ENCODE assay signal across 17 mouse cellular contexts in the genomic region with DNA sequence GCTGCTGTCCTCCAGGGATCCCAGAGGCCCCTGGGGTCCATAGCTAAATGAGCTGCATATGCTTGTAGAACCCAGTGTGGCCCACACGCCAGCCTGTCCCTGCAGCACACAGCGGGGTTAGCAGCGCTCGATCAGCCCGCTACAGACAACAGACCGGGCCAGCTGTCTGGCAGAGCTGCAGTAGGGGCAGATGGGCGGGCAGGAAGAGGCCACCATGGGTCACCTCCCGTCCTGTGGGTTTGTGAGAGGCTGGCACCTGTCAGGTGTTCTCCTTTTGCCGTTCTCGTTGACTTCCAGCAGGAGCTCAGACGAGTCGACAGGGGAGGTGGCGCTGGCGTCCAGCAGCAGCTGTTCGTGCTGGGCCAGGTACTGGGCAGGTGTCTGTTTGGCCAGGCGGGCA. TPM values are rescaled to one million over a fixed set of nuclear protein-coding genes. Genes with fewer than 3 reads are reported as not detected.
DNase-seq lines count a peak whose midpoint lies in the region; ATAC-seq and TF ChIP-seq lines count a peak whose summit lies in the region.
"Had no signal": no experiment of that assay in that cellular context is flagged by ENCODE, and none has a peak within 500 bp of the region (broad histone marks: within the 10 kb centered on the region; RNA-seq: fewer than 3 reads in every experiment).

No protein-coding gene starts in this region.

- peaks cover 15% of the 10 kb centered on the region for H3K27me3 ChIP-seq in myocyte (ENCODE audit: control insufficient read depth, insufficient read depth, insufficient read length)
- H3K27me3 ChIP-seq in kidney, embryonic 14.5 days (ENCODE audit: control insufficient read depth, insufficient read depth, low read length): no peaks in the 10 kb centered on the region
- H3K27me3 ChIP-seq: embryonic facial prominence, embryonic 15.5 days had no signal

- peak overlapping the region; percentile 32 for H3K4me2 ChIP-seq in myocyte (ENCODE audit: low read depth)
- no peak overlapping the region for H3K4me2 ChIP-seq in kidney, embryonic 14.5 days (replicated peaks; ENCODE audit: low read depth, low read length)
- H3K4me2 ChIP-seq: heart, embryonic 11.5 days; liver, embryonic 11.5 days had no signal

- 0 out of 2 replicates have a peak, but pooled peaks have one; percentile 21 for ATAC-seq in cerebellum, adult (ENCODE audit: insufficient number of reproducible peaks, low FRiP score, low TSS enrichment)
- no peak for ATAC-seq in CD4-positive, CD25-positive, alpha-beta regulatory T cell, adult 4 months
- no peak for ATAC-seq in kidney, embryonic 14.5 days (ENCODE audit: low FRiP score, low TSS enrichment)
- ATAC-seq: Patski had no signal

- peak; percentile 19 to 27 for DNase-seq in kidney, postnatal 36 days
- DNase-seq in kidney, postnatal 10 days: no peak
- peak; percentile 72 to 77 for DNase-seq in cerebellum, postnatal 14 days
- DNase-seq in spleen, postnatal 14 days (ENCODE audit: low spot score in 2 of 2): no peak
- DNase-seq: adrenal gland, adult 2 months; kidney, postnatal 25 days; lung, postnatal 36 days; right cerebral cortex, adult 18-20 months; thymus, postnatal 4 days had no signal

- peak; percentile 29 for TF ChIP-seq POLR2A in myocyte (IDR thresholded peaks at IDR 0.05; ENCODE audit: insufficient read length, low read depth)

- peaks cover 29% of the 10 kb centered on the region for H3K4me1 ChIP-seq in kidney, embryonic 14.5 days (ENCODE audit: control insufficient read depth, insufficient read depth, low read length)

- no peaks in the 10 kb centered on the region for H3K9me3 ChIP-seq in kidney, embryonic 14.5 days (ENCODE audit: control insufficient read depth, low read length)
- H3K9me3 ChIP-seq: embryonic facial prominence, embryonic 15.5 days had no signal

- no peak overlapping the region for H3ac ChIP-seq in myocyte (ENCODE audit: control insufficient read depth, insufficient read length)

- H3K79me2 ChIP-seq in myocyte (ENCODE audit: control insufficient read depth, insufficient read depth): no peaks in the 10 kb centered on the region

- H3K4me3 ChIP-seq in myocyte: no peak overlapping the region
- H3K4me3 ChIP-seq in kidney, embryonic 14.5 days (ENCODE audit: low read length): no peak overlapping the region
- H3K4me3 ChIP-seq: embryonic facial prominence, embryonic 15.5 days had no signal

- H3K9ac ChIP-seq in kidney, embryonic 14.5 days (ENCODE audit: low read depth, low read length): no peak overlapping the region
- H3K9ac ChIP-seq: embryonic facial prominence, embryonic 15.5 days had no signal

- 69% methylated on average over 16 of the region's 16 CpGs for WGBS in kidney, embryonic 14.5 days

- H3K36me3 ChIP-seq in myocyte (ENCODE audit: control insufficient read depth, insufficient read depth): no peaks in the 10 kb centered on the region
- no peaks in the 10 kb centered on the region for H3K36me3 ChIP-seq in kidney, embryonic 14.5 days (ENCODE audit: control insufficient read depth, insufficient read depth, low read length)

- no peak overlapping the region for H3K27ac ChIP-seq in kidney, embryonic 14.5 days (ENCODE audit: low read depth, low read length)

TF ChIP-seq in myocyte, 11 proteins besides CTCF, POLR2A, EP300 and RAD21:
- TF ChIP-seq CEBPB (IDR thresholded peaks at IDR 0.05; ENCODE audit: insufficient read depth, poor library complexity, severe bottlenecking) (no peak), POLR2AphosphoS2 (IDR thresholded peaks at IDR 0.05; ENCODE audit: insufficient read length, low read depth) (peak; percentile 26), TCF12 (IDR thresholded peaks at IDR 0.05; ENCODE audit: insufficient read depth, poor library complexity, severe bottlenecking) (peak; percentile 40), TCF3 (IDR thresholded peaks at IDR 0.05; ENCODE audit: insufficient read length, low read depth) (peak; percentile 56), REST (IDR thresholded peaks at IDR 0.05; ENCODE audit: insufficient read depth, insufficient read length) (no peak), MAX (IDR thresholded peaks at IDR 0.05; ENCODE audit: low read depth) (no peak), MYOD1 (IDR thresholded peaks at IDR 0.05; ENCODE audit: control insufficient read depth in 1 of 3, insufficient read length in 2 of 3, low read depth in 2 of 3) (peak in 2 of 3 experiments; percentile 63 to 79), MYOG (IDR thresholded peaks at IDR 0.05; ENCODE audit: control insufficient read depth in 1 of 3, insufficient read depth in 1 of 3, insufficient read length in 2 of 3, low read depth in 2 of 3) (peak in 2 of 3 experiments; percentile 15 to 92)

RNA-seq across cellular contexts. Expression of a gene that starts 16.1 kb away (rescaled TPM):
- 0.55 TPM for polyA plus RNA-seq in myocyte (2012; fragmentation: generic; extraction: Trizol)
- not detected for polyA plus RNA-seq in CD4-positive, CD25-positive, alpha-beta regulatory T cell, adult 4 months (2017; shearing (Covaris generic))
- not detected in 2 replicates for polyA plus RNA-seq in kidney, embryonic 14.5 days (2014; fragmentation: Nextera tagmentation; extraction: Ambion mirVana)
- polyA plus RNA-seq: adrenal gland, adult 2 months; heart, embryonic 11.5 days; liver, embryonic 11.5 days had no signal

RNA-seq across cellular contexts. Expression of a gene that starts 27.2 kb away (rescaled TPM):
- 95.7 TPM for polyA plus RNA-seq in myocyte (2012; fragmentation: generic; extraction: Trizol)
- polyA plus RNA-seq in CD4-positive, CD25-positive, alpha-beta regulatory T cell, adult 4 months (2017; shearing (Covaris generic)): 10 to 100 TPM; 45.0 to 70.1 TPM
- 59.8 and 74.9 TPM in 2 replicates for polyA plus RNA-seq in kidney, embryonic 14.5 days (2014; fragmentation: Nextera tagmentation; extraction: Ambion mirVana)

RNA-seq across cellular contexts. Expression of a gene that starts 27.3 kb away (rescaled TPM):
- 17.6 TPM for polyA plus RNA-seq in myocyte (2012; fragmentation: generic; extraction: Trizol)
- polyA plus RNA-seq in CD4-positive, CD25-positive, alpha-beta regulatory T cell, adult 4 months (2017; shearing (Covaris generic)): 10 to 100 TPM in 1 of 2 experiments, 1 to 10 TPM in 1; 8.7 to 12.7 TPM
- polyA plus RNA-seq in kidney, embryonic 14.5 days (2014; fragmentation: Nextera tagmentation; extraction: Ambion mirVana): 10.6 and 14.7 TPM in 2 replicates

Comparison
In these comparisons a context has a peak if more than half of its experiments do, and no peak if none do; other contexts are left out.
1. DNase-seq: peak in kidney, postnatal 36 days (2 of 2) and cerebellum, postnatal 14 days (2 of 2); none in kidney, postnatal 10 days (single experiment) and spleen, postnatal 14 days (0 of 2).